Mouse (Mus musculus) limb, embryonic 11.5 days (tissue): Measurements from ENCODE around the gene Wdr90. TPM values are rescaled to one million over a fixed set of nuclear protein-coding genes. Genes with fewer than 3 reads are reported as not detected.

Experiments
- ATAC-seq: fragments of 200-750 bp; cut with Nextera tagmentation; 2 replicates; pipeline ENCODE4 v1.8.0; 2017; ENCODE audit warnings: low read depth; ENCODE audit not compliant: insufficient number of reproducible peaks, low FRiP score, low TSS enrichment
- DNase-seq: peaks from one replicate; pipeline ENCODE4 v3.0.0-alpha.2; 2015; ENCODE audit warnings: low spot score
- H3K27ac ChIP-seq: fragments of 300-500 bp; sonication (generic); replicated peaks from 2 replicates; pipeline ENCODE4 v1.5.1; 2014; ENCODE audit warnings: low read depth, mild to moderate bottlenecking, low read length
- H3K27me3 ChIP-seq: fragments of 300-500 bp; sonication (generic); 2 replicates; pipeline ENCODE4 v1.6.1; 2014; ENCODE audit warnings: mild to moderate bottlenecking, low read length, mixed read lengths; ENCODE audit not compliant: control insufficient read depth, insufficient read depth
- H3K36me3 ChIP-seq: fragments of 300-500 bp; sonication (generic); 2 replicates; pipeline ENCODE4 v1.6.1; 2014; ENCODE audit warnings: mild to moderate bottlenecking, low read length, moderate library complexity, mixed read lengths; ENCODE audit not compliant: control insufficient read depth, insufficient read depth
- H3K4me1 ChIP-seq: fragments of 300-500 bp; sonication (generic); 2 replicates; pipeline ENCODE4 v1.6.1; 2014; ENCODE audit warnings: low read length, mixed read lengths; ENCODE audit not compliant: control insufficient read depth, insufficient read depth
- H3K4me2 ChIP-seq: fragments of 300-500 bp; sonication (generic); 2 replicates; pipeline ENCODE4 v1.6.1; 2014; ENCODE audit warnings: low read depth, mild to moderate bottlenecking, moderate library complexity; ENCODE audit not compliant: severe bottlenecking
- H3K4me3 ChIP-seq: fragments of 300-500 bp; sonication (generic); 2 replicates; pipeline ENCODE4 v1.5.1; 2014; ENCODE audit warnings: low read depth, low read length
- H3K9ac ChIP-seq: fragments of 300-500 bp; sonication (generic); 2 replicates; pipeline ENCODE4 v1.6.1; 2014; ENCODE audit warnings: mild to moderate bottlenecking, low read length
- H3K9me3 ChIP-seq: fragments of 300-500 bp; sonication (generic); 2 replicates; pipeline ENCODE4 v1.6.1; 2016; ENCODE audit warnings: low read length; ENCODE audit not compliant: control insufficient read depth
- WGBS: fragments of 180-500 bp; shearing (Covaris S2); extraction: QIAGEN DNeasy Blood & Tissue Kit; methylation state at CpG from one replicate; pipeline ENCODE4 v1.1.7; 2014; 5-methylcytosine and 5-hydroxymethylcytosine counted together
- polyA plus RNA-seq: library from polyadenylated mRNA; unstranded; fragments of >200 nt; fragmentation: Nextera tagmentation; extraction: Ambion mirVana; gene quantifications from 2 replicates; pipeline ENCODE4 v1.2.1, GENCODE M21; 2014

Wdr90 gene
- polyA plus RNA-seq, 1 experiment from 2014 or later, result 19.3 TPM

- no peak for DNase-seq
- H3K9me3 ChIP-seq, result no peaks in the 10 kb centered on the region
- H3K27ac ChIP-seq, result peak within 1 kb of the TSS; percentile 87
- H3K36me3 ChIP-seq, result peaks cover 17% of the 10 kb centered on the region
- peak; percentile 52 for ATAC-seq
- peaks cover 39% of the 10 kb centered on the region for H3K4me1 ChIP-seq
- under 1% methylated on average over 24 of the region's 24 CpGs for WGBS
- peak within 1 kb of the TSS; percentile 92 for H3K4me2 ChIP-seq
- H3K4me3 ChIP-seq, result peak within 1 kb of the TSS; percentile 81
- no peaks in the 10 kb centered on the region for H3K27me3 ChIP-seq
- peak within 1 kb of the TSS; percentile 87 for H3K9ac ChIP-seq
Observed at GRCm38 (mm10) chr17:25833291-25833663, 28.0 kb downstream of the Wdr90 start, which contains the start of gene Stub1. Gene Stub1 (minus strand): TSS chr17:25833404.

GRCm38 (mm10) chr17:25832436-25833290 lies 28.6 kb downstream of the Wdr90 start:
- Histone ChIP-seq H3K9ac (peak overlapping the region; percentile 87), H3K4me2 (peak overlapping the region; percentile 92), H3K27me3 (no peaks in the 10 kb centered on the region), H3K4me1 (peaks cover 41% of the 10 kb centered on the region), H3K4me3 (peak overlapping the region; percentile 81), H3K9me3 (no peaks in the 10 kb centered on the region), H3K27ac (peak overlapping the region; percentile 87), H3K36me3 (peaks cover 19% of the 10 kb centered on the region)
- peak; percentile 99 for DNase-seq
- peak; percentile 89 for ATAC-seq
- WGBS, result under 1% methylated on average over 59 of the region's 77 CpGs

- Histone ChIP-seq H3K4me2 (peak overlapping the region; percentile 92), H3K27ac (no peak overlapping the region), H3K36me3 (peaks cover 21% of the 10 kb centered on the region), H3K9ac (peak overlapping the region; percentile 87), H3K4me3 (peak overlapping the region; percentile 81), H3K27me3 (no peaks in the 10 kb centered on the region), H3K9me3 (no peaks in the 10 kb centered on the region), H3K4me1 (peaks cover 38% of the 10 kb centered on the region)
- ATAC-seq (no peak), DNase-seq (no peak)
- WGBS, result 66% methylated on average over 21 of the region's 21 CpGs
Observed at GRCm38 (mm10) chr17:25831451-25832281, 29.6 kb downstream of the Wdr90 start.

GRCm38 (mm10) chr17:25830806-25831431 lies 30.4 kb downstream of the Wdr90 start:
- 88% methylated on average over 14 of the region's 14 CpGs for WGBS
- Histone ChIP-seq H3K27me3 (no peaks in the 10 kb centered on the region), H3K4me3 (0 out of 2 replicates have a peak overlapping the region, but pooled peaks have one; percentile 81), H3K4me1 (peaks cover 34% of the 10 kb centered on the region), H3K9me3 (no peaks in the 10 kb centered on the region), H3K36me3 (peaks cover 21% of the 10 kb centered on the region), H3K27ac (no peak overlapping the region), H3K9ac (no peak overlapping the region), H3K4me2 (peak overlapping the region; percentile 92; the same call in 1 of the 2 replicates)
- no peak for DNase-seq
- no peak for ATAC-seq

GRCm38 (mm10) chr17:25830200-25830753 lies 31.0 kb downstream of the Wdr90 start:
- 89% methylated on average over 4 of the region's 4 CpGs for WGBS
- Histone ChIP-seq H3K9me3 (no peaks in the 10 kb centered on the region), H3K27ac (no peak overlapping the region), H3K9ac (no peak overlapping the region), H3K4me3 (peak overlapping the region; percentile 7; the same call in 1 of the 2 replicates), H3K27me3 (no peaks in the 10 kb centered on the region), H3K4me2 (peak overlapping the region; percentile 85), H3K4me1 (peaks cover 34% of the 10 kb centered on the region), H3K36me3 (peaks cover 21% of the 10 kb centered on the region)
- ATAC-seq (no peak), DNase-seq (no peak)

GRCm38 (mm10) chr17:25829558-25830017 lies 31.7 kb downstream of the Wdr90 start:
- ATAC-seq, result no peak
- WGBS, result 50% methylated on average over 8 of the region's 8 CpGs
- H3K9ac ChIP-seq, result peak overlapping the region; percentile 71
- H3K27me3 ChIP-seq, result no peaks in the 10 kb centered on the region
- H3K27ac ChIP-seq, result peak overlapping the region; percentile 63
- peak overlapping the region; percentile 48 for H3K4me3 ChIP-seq
- peaks cover 17% of the 10 kb centered on the region for H3K36me3 ChIP-seq
- peaks cover 37% of the 10 kb centered on the region for H3K4me1 ChIP-seq
- peak; percentile 42 for DNase-seq
- peak overlapping the region; percentile 85 for H3K4me2 ChIP-seq
- H3K9me3 ChIP-seq, result no peaks in the 10 kb centered on the region

- Histone ChIP-seq H3K4me1 (peaks cover 36% of the 10 kb centered on the region), H3K4me3 (peak within 1 kb of the TSS; percentile 48), H3K27ac (peak within 1 kb of the TSS; percentile 63), H3K9ac (peak within 1 kb of the TSS; percentile 71), H3K4me2 (peak within 1 kb of the TSS; percentile 85), H3K27me3 (no peaks in the 10 kb centered on the region), H3K36me3 (peaks cover 17% of the 10 kb centered on the region), H3K9me3 (no peaks in the 10 kb centered on the region)
- 1% methylated on average over 32 of the region's 32 CpGs for WGBS
- DNase-seq, result peak; percentile 86
- ATAC-seq, result peak; percentile 27; the same call in 1 of the 2 replicates
Observed at GRCm38 (mm10) chr17:25828712-25829557, 32.4 kb downstream of the Wdr90 start, which contains the start of gene Jmjd8. Gene Jmjd8 (plus strand): TSS chr17:25828867.
